Mouse (Mus musculus) heart, adult 2 months (tissue): ENCODE measurements around the gene Zfp784.

ENCODE experiments used
- CTCF ChIP-seq: fragments of 200-600 bp; IDR thresholded peaks from 2 replicates; pipeline ENCODE4 v1.8.1; 2022; ENCODE audit warnings: antibody characterized with exemption, mild to moderate bottlenecking, moderate library complexity
- EP300 ChIP-seq: fragments of 200-500 bp; IDR thresholded peaks from 2 replicates; pipeline ENCODE4 v1.6.1; 2011; ENCODE audit warnings: low read depth, low read length, control low read depth; ENCODE audit not compliant: insufficient read depth
- POLR2A ChIP-seq: fragments of 200-500 bp; IDR thresholded peaks from 2 replicates; pipeline ENCODE4 v1.6.1; 2011; ENCODE audit warnings: mild to moderate bottlenecking, low read depth, low read length, control low read depth; ENCODE audit not compliant: insufficient read depth

GRCm38 (mm10) chr7:5017931-5018330 is 20.3 kb downstream of the Zfp784 start:
- TF ChIP-seq POLR2A (no peak), CTCF (no peak), EP300 (no peak)
